Mouse (Mus musculus) heart, embryonic 10.5 days (tissue): ENCODE results near the gene Fam240b. TPM values are rescaled to one million over a fixed set of nuclear protein-coding genes. Genes with fewer than 3 reads are reported as not detected.
"Not testable (repeated sequence)": the region's sequence is repeated elsewhere in the genome, so short reads cannot be mapped to it uniquely, and the experiment has no call there.

Experiments used
- DNase-seq: peaks from one replicate; pipeline ENCODE4 v3.0.0-alpha.2; 2017; ENCODE audit warnings: low spot score
- H3K27ac ChIP-seq: fragments of 300-500 bp; sonication (generic); 2 replicates; pipeline ENCODE4 v1.5.1; 2016; ENCODE audit warnings: mild to moderate bottlenecking
- H3K27me3 ChIP-seq: fragments of 300-500 bp; sonication (generic); 2 replicates; pipeline ENCODE4 v1.6.1; 2016; ENCODE audit warnings: mild to moderate bottlenecking; ENCODE audit not compliant: poor library complexity, insufficient read depth, severe bottlenecking
- H3K36me3 ChIP-seq: fragments of 300-500 bp; sonication (generic); 2 replicates; pipeline ENCODE4 v1.6.1; 2016; ENCODE audit warnings: mild to moderate bottlenecking, moderate library complexity
- H3K4me1 ChIP-seq: fragments of 300-500 bp; sonication (generic); 2 replicates; pipeline ENCODE4 v1.6.1; 2016; ENCODE audit warnings: mild to moderate bottlenecking
- H3K4me3 ChIP-seq: fragments of 300-500 bp; sonication (generic); 2 replicates; pipeline ENCODE4 v1.5.1; 2016; ENCODE audit warnings: mild to moderate bottlenecking, moderate library complexity
- H3K9me3 ChIP-seq: fragments of 300-500 bp; sonication (generic); 2 replicates; pipeline ENCODE4 v1.6.1; 2016; ENCODE audit warnings: mild to moderate bottlenecking, moderate library complexity
- WGBS: fragments of 180-500 bp; shearing (Covaris S2); methylation state at CpG from one replicate; pipeline ENCODE4 v1.1.7; 2016; 5-methylcytosine and 5-hydroxymethylcytosine counted together
- polyA plus RNA-seq: library from polyadenylated mRNA; unstranded; fragments of >200 nt; fragmentation: Nextera tagmentation; extraction: Ambion mirVana; gene quantifications from 2 replicates; pipeline ENCODE4 v1.2.1, GENCODE M21; 2016

Fam240b gene
- polyA plus RNA-seq, 1 experiment from 2014 or later, result not detected

DNA sequence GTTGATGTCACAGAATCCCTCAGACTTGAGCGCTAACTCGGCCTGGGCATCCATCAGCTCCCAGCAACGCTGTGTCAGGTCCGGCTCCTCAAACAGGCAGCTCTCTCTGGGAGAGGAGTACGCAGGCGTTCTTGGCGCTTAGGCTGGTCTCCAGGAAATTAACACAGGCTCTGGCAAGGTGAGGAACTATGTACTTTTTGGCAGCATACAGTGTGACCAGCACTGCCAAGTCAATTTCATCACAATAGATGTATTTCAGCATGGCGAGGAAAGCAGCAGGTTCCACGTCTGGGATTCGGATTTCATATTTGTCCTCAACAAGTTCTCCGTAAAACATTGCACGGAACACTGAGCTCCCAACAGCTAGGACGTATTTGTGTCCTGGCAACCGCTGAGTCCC is 39.4 kb downstream of the Fam240b start:
- Histone ChIP-seq H3K4me3 (no peak overlapping the region), H3K36me3 (no peaks in the 10 kb centered on the region), H3K27ac (no peak overlapping the region), H3K27me3 (no peaks in the 10 kb centered on the region), H3K9me3 (no peaks in the 10 kb centered on the region), H3K4me1 (no peaks in the 10 kb centered on the region)
- no peak for DNase-seq
- 89% methylated on average over 14 of the region's 14 CpGs for WGBS

DNA sequence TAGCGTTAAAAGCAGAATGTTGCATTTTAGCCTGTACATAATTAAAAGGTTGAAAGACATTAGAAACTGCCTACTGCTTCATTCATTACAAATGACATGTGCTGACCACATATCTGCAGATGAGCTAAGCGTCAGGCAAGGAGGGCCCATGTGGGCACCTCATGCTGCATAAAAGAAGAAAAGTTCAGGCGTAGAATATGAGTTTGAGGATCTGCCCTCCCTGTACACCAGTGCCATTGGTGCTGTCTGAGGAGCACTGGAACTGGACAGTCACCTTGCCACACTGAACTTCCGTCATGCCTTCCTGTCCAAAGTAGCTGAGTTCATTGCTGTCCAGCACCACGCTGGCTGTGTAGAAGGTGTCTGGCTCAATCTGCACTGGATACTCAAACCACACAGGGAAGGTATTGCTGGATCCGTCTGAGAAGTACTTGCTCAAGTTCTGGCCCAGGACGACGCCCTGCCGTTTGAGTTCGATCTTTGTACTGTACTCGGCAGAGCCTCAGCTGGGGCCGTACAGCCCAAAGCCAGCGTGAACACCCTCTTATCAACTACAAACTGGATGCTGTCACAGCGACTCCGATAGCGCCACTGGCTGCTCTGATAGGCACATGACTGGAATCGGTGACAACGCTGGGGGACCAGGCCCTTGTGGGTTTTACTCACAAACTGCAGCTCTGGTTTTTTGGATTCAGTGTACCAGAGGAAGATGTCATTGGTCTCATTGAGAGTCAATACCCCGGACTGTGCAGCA is 40.2 kb downstream of the Fam240b start:
- not testable (repeated sequence) for DNase-seq, H3K27me3 ChIP-seq, H3K4me1 ChIP-seq, H3K4me3 ChIP-seq, H3K36me3 ChIP-seq, H3K27ac ChIP-seq, H3K9me3 ChIP-seq
- 76% methylated on average over 19 of the region's 19 CpGs for WGBS

DNA sequence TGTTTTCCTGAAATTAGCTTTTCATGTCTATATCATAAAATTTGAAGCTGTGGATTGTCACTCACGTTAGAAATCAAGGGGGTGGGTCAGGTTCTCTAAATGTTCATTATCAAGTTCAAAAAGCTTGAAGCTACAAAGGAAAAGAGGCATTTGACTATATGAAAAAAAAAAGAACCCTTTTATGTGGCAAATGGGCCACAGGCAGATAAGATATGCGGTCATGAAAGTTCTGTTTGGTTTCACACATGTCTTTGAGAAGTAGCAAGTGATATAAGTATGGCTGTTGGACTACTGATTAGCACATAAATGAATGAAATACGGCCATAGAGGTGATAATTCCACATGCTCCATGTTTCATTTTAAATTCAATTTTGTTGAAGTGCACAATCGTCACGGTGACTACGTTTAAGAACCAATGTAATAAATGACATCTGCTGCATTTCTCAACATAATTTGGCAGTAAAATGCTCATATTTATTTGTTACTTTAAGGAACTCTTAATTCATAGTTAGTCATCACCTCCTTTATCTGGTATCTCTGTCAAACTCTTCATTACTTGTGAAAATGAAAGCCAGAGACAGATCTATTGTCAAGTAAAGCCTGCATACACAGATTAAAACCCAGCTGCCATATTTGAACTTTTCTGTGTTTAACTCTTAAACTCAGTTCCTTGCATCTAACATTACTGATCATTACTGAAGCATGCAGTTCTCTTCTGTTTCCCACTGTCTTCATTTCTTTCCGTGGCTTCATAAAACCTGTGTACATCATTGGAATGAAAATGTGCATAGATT is 47.4 kb downstream of the Fam240b start:
- Histone ChIP-seq H3K4me1 (no peaks in the 10 kb centered on the region), H3K4me3 (no peak overlapping the region), H3K27ac (no peak overlapping the region), H3K27me3 (no peaks in the 10 kb centered on the region), H3K9me3 (no peaks in the 10 kb centered on the region), H3K36me3 (no peaks in the 10 kb centered on the region)
- WGBS, result 70% methylated on average over 7 of the region's 7 CpGs
- DNase-seq, result no peak

DNA sequence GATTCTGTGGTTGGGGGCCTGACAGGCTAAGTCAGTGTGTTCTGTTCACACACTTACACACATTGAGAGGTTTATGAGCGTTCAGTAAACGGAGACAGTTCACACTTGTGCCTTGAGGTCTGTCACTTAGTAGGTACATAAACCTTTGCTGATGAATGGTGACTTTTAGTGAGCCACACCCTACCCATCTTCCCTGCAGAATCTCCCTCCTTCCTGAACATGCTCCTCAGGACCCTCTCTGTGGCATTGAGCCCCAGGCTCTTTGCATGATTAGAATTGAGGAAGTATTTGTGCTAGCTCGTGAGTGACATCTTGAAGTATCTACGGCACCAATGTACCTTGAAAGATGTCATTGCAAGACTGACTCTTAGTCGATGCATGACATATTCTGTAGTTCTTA is 48.9 kb downstream of the Fam240b start:
- Histone ChIP-seq H3K9me3 (no peaks in the 10 kb centered on the region), H3K27me3 (no peaks in the 10 kb centered on the region), H3K27ac (no peak overlapping the region), H3K36me3 (no peaks in the 10 kb centered on the region), H3K4me3 (no peak overlapping the region), H3K4me1 (no peaks in the 10 kb centered on the region)
- 76% methylated on average over 5 of the region's 5 CpGs for WGBS
- DNase-seq, result no peak

DNA sequence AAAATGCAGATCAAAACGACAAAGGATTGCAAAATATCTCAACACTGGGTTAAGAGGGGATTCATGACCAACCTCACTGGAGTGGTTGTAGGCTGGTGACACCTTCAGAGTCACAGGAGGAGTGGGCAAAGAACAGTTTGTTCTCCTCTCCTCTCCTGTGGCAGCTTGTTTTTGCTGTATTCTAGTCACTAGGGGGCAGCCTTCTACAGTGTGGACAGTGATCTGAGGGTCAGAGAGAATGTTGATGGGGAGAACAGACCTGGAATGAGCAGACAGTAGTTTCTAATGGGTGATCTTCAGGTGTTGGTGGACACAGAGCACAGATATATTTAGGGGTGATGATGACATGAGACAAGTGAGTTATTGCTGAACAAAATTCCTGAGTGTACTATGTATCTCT is 49.6 kb downstream of the Fam240b start:
- H3K36me3 ChIP-seq, result no peaks in the 10 kb centered on the region
- H3K4me3 ChIP-seq, result no peak overlapping the region
- H3K4me1 ChIP-seq, result no peaks in the 10 kb centered on the region; the same call in 1 of the 2 replicates
- 0% methylated on average over 1 of the region's 1 CpGs for WGBS
- no peak for DNase-seq
- H3K9me3 ChIP-seq, result no peaks in the 10 kb centered on the region
- H3K27me3 ChIP-seq, result no peaks in the 10 kb centered on the region
- H3K27ac ChIP-seq, result no peak overlapping the region

DNA sequence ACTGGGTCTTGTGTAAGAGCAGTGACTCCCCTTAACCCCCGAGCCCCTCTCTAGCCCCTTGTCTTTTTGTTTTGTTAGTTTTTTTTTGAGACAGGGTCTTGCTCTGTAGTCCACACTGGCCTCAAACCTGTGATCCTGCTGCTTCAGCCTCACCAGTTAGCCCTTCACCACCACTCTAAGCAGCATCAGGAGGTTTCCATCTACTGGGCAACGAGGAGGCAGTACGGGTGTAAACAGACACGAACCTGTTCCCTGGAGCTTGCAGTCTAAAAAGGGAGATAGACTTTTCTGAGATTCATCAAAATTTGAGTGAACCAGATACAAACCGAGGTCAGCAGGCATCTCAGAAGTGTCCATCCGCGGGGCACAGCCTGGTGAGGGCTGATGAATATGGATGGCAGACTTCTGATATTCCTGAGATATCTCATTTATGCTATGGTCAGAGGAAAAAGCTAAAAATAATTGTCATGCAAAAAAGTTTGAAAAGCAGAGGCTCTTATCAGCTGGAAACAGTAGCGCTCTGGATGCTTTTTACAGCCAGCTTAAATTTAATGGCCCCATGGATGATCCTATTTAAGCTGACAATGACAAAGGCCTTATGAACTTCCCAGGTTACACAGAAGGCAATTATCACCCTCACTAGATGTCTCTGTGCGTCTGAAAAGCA is 52.2 kb downstream of the Fam240b start:
- Histone ChIP-seq H3K4me1 (no peaks in the 10 kb centered on the region; the same call in 1 of the 2 replicates), H3K4me3 (no peak overlapping the region), H3K9me3 (no peaks in the 10 kb centered on the region), H3K27ac (no peak overlapping the region), H3K27me3 (no peaks in the 10 kb centered on the region), H3K36me3 (no peaks in the 10 kb centered on the region)
- WGBS, result 71% methylated on average over 9 of the region's 9 CpGs
- no peak for DNase-seq

DNA sequence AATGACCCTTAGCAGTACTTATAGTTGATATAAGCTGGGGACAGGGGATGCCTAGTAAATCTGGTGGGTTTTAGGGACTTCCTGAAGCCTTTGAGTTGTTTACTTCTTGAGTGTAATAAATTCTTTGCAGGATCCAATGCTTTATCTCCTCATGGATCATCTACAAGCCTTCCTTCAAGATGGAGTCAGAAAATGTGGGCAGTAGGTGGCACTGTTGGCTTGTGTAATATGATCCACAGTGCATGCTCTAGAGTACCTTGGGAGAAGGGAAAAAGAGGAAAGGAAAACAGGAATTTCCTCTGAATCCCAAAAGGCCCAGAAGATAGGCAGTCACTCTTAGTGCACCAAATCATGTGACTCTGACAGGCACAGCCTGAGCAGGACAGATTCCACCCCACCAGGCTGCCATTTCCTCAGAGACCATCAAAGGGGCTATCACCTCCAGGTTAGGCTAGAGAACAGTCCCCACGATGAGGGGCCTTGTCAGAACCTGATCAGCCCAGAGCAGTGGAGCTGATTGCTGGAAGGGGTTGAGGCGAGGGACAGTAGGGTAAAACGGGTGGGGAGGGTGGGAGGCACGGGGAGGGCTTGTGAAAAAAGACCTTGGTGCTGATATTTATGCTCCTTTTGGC is 54.2 kb downstream of the Fam240b start:
- WGBS, result 48% methylated on average over 4 of the region's 4 CpGs

GRCm38 (mm10) chr13:64440592-64440991 is 57.0 kb downstream of the Fam240b start:
- Histone ChIP-seq H3K4me1 (peaks cover 4% of the 10 kb centered on the region), H3K4me3 (no peak overlapping the region), H3K36me3 (no peaks in the 10 kb centered on the region), H3K9me3 (no peaks in the 10 kb centered on the region), H3K27me3 (no peaks in the 10 kb centered on the region), H3K27ac (no peak overlapping the region)
- 64% methylated on average over 4 of the region's 4 CpGs for WGBS
- no peak for DNase-seq

More for the DNA sequence above, 54.2 kb downstream of the Fam240b start:
- Histone ChIP-seq H3K36me3 (no peaks in the 10 kb centered on the region), H3K27me3 (no peaks in the 10 kb centered on the region), H3K4me3 (no peak overlapping the region), H3K9me3 (no peaks in the 10 kb centered on the region), H3K27ac (no peak overlapping the region), H3K4me1 (peaks cover 4% of the 10 kb centered on the region)
- DNase-seq, result no peak

DNA sequence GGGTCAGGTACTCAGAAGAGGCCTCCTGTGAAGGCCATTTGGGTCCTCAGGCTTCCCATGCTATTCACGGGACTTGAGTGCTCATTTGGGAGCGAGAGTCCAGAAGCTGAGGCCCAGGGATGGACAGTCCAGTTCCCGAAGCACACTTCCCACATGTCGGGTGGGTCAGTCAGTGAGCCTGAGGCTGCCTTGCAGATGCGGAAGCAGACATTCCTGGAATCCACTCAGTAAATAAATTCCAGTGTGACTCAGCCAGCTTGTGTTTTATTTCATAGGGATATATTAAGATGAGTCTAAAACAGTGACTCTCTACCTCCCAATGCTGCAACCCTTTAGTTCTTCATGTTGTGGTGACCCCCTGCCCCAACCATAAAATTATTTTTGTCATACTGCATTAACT is 58.1 kb downstream of the Fam240b start:
- peaks cover 4% of the 10 kb centered on the region for H3K4me1 ChIP-seq
- WGBS, result 74% methylated on average over 5 of the region's 5 CpGs
- no peak overlapping the region for H3K27ac ChIP-seq
- H3K9me3 ChIP-seq, result no peaks in the 10 kb centered on the region
- H3K36me3 ChIP-seq, result no peaks in the 10 kb centered on the region
- DNase-seq, result no peak
- H3K4me3 ChIP-seq, result no peak overlapping the region
- no peaks in the 10 kb centered on the region for H3K27me3 ChIP-seq

DNA sequence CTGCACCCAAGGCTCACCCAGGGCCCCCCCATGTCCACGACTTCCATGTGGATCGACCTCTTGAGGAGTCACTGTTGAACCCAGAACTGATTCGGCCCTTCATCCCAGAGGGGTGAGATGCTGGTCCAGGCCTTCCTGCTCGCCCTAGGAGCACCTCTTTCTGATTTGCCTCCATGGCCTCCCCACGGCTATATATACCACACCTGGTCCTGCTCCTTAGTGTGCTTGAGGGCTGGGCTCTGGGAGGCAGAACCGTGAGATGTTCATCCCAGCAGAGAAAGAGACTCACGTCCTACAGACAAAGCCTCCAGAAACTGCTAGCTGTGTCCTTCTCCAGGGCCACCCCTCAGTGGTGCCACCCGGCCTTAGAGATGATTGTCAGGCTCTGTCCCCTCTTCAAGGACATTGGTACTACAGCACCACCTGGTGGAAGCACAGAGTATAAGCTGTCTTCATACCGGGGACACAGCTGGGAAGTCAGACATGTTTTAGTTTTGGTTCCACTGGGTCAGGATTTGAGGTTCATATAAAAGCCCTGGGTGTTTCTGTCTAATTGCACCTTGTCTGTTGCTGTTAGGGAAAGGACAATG is 58.6 kb downstream of the Fam240b start:
- WGBS, result 54% methylated on average over 9 of the region's 9 CpGs
- peak; percentile 89 for DNase-seq
- no peaks in the 10 kb centered on the region for H3K36me3 ChIP-seq
- H3K4me3 ChIP-seq, result no peak overlapping the region
- H3K4me1 ChIP-seq, result peaks cover 4% of the 10 kb centered on the region
- no peaks in the 10 kb centered on the region for H3K27me3 ChIP-seq
- no peaks in the 10 kb centered on the region for H3K9me3 ChIP-seq
- peak overlapping the region; percentile 16; the same call in 1 of the 2 replicates for H3K27ac ChIP-seq

DNA sequence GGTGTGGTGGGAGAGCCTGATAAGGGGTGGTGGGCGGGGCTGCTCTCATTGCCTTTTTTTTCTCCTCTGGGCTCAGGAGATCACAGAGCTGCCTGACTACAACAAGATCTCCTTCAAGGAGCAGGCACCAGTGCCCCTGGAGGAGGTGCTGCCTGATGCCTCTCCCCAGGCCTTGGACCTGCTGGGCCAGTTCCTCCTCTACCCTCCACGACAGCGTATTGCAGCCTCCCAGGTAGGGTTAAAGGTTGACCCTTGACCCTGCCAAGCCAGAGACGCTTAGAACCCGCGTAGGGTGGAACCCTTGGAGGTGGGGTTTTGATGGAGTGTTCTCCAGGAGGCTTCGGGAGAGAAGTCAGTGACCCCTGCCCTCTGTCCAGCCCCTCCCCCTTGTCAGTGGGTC is 59.8 kb downstream of the Fam240b start:
- Histone ChIP-seq H3K27ac (no peak overlapping the region), H3K4me1 (peaks cover 6% of the 10 kb centered on the region), H3K27me3 (no peaks in the 10 kb centered on the region), H3K9me3 (no peaks in the 10 kb centered on the region), H3K36me3 (no peaks in the 10 kb centered on the region), H3K4me3 (no peak overlapping the region)
- WGBS, result 66% methylated on average over 7 of the region's 7 CpGs
- DNase-seq, result no peak
